Mouse (Mus musculus): Measurements from ENCODE around the gene Gpr162.
A peak's percentile ranks its signal among the peaks of the same experiment; 100 is the strongest.

Gene Gpr162

DNA sequence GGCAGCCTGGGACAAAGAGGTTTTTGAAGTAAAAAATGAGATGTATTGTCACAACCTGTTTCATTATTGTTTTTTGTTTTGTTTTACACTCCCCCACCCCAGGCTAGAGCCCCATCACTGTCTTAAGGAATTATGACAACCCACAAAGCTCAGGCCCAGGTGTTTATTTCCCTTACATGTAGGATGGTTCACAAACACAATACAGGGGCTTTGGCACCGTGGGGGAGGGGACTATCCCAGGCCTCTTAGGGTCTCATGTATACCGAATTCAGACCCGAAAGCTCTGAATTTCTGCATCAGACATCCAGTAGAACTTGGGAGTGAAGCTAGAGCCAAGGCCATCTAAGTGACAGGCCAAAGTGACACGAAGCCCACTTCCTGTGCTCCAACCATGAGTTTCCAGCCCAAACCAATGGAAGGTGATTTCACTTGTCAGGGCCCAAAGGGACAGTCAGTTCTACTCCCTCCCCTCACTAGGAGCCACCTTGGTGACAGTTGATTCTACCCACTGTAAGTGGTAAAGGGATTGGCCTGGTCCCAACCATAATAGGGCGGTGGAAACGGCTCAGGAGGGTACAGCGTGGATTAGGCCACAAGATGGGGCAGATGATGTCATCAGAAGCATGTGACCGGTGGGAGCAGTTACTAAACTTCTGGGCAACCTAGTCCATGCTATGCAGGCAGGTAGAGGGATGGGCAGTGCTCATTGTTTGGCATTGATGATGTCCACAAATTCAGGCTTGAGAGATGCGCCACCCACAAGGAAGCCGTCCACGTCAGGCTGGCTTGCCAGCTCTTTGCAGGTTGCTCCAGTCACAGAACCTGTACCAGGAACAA is 53.0 kb downstream of the Gpr162 start:
- peak; percentile 58 for DNase-seq

DNA sequence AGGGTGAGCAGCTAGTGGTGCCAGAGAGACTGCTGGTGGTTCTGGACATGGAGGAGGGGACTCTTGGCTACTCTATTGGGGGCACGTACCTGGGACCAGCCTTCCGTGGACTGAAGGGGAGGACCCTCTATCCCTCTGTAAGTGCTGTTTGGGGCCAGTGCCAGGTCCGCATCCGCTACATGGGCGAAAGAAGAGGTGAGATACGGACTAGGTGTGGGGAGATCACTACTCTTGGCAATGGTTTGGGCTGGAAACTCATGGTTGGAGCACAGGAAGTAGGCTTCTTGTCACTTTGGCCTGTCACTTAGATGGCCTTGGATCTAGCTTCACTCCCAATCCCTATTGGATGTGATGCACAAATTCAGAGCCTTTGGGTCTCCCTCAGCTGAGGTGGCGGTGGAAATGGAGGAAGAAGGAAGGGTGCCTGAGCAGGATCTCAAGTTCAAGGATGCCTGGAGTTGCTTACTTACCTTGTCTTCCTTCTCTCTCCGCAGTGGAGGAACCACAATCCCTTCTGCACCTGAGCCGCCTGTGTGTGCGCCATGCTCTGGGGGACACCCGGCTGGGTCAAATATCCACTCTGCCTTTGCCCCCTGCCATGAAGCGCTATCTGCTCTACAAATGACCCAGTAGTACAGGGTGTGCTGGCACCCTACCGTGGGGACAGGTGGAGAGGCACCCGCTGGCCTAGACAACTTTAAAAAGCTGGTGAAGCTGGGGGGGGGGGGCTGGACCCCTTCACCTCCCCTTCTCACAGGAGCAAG is 53.8 kb downstream of the Gpr162 start:
- DNase-seq = peak; percentile 58

DNA sequence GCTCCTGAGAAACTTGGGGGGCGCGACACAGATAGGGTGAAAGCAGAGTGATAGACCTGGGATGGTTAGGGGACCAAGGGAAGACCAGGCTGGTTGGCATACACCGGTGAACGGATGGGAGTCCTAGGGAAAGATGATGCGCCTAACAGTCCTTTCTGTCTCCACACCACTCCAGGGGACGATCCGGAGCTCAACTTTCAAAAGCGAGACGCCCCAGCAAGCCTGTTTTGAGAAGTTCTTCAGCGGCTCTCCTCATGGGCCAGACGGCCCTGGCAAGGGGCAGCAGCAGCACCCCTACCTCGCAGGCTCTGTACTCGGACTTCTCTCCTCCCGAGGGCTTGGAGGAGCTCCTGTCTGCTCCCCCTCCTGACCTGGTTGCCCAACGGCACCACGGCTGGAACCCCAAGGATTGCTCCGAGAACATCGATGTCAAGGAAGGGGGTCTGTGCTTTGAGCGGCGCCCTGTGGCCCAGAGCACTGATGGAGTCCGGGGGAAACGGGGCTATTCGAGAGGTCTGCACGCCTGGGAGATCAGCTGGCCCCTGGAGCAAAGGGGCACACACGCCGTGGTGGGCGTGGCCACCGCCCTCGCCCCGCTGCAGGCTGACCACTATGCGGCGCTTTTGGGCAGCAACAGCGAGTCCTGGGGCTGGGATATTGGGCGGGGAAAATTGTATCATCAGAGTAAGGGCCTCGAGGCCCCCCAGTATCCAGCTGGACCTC is 54.6 kb downstream of the Gpr162 start:
- DNase-seq = peak; percentile 87
